18 mouse cellular contexts compared by ENCODE assay signal in the genomic region with DNA sequence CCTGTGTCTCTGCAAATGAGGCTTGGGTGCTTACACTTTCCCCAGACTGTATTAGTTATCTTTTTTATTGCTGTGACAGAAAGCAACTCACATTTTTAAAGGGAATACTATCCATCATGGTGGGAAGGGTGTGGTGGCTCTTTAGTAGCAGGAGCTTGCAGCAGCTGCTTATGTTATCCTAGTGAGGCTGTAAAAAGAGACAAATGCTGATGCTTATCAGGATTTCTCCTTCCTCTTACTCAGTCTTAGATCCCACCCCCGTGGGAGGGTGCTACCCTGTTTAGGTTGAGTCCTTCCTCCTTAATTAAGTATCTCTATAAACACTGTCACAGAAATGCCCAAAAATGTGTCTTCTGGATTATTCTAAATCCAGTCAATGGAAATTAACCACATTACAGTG.
"Had no signal": no experiment of that assay in that cellular context is flagged by ENCODE, and none has a peak within 500 bp of the region (broad histone marks: within the 10 kb centered on the region; RNA-seq: fewer than 3 reads in every experiment).

No protein-coding gene starts in this region.

- DNase-seq: kidney, adult 9 months; kidney, postnatal 14 days; kidney, postnatal 4 days; layer of hippocampus, postnatal 36 days; liver, embryonic 13.5 days; lung, adult 2 months; right cerebral cortex, adult 18-20 months; right cerebral cortex, postnatal 14 days; right cerebral cortex, postnatal 4 days; thymus, adult 2 months; thymus, postnatal 25 days had no signal

- H3K9me3 ChIP-seq: liver, embryonic 13.5 days; midbrain, embryonic 10.5 days; midbrain, embryonic 13.5 days; neural tube, embryonic 12.5 days; neural tube, embryonic 15.5 days had no signal

- H3K4me2 ChIP-seq: liver, embryonic 13.5 days; midbrain, embryonic 13.5 days; neural tube, embryonic 12.5 days; neural tube, embryonic 15.5 days had no signal

- H3K36me3 ChIP-seq: midbrain, embryonic 10.5 days; neural tube, embryonic 12.5 days; neural tube, embryonic 15.5 days had no signal

- H3K4me3 ChIP-seq: left cerebral cortex, adult 2 months; liver, embryonic 13.5 days; megakaryocyte, embryonic 14.5 days; midbrain, embryonic 10.5 days; midbrain, embryonic 13.5 days; neural tube, embryonic 12.5 days; neural tube, embryonic 15.5 days had no signal

- H3K9ac ChIP-seq: liver, embryonic 13.5 days; midbrain, embryonic 13.5 days; neural tube, embryonic 12.5 days; neural tube, embryonic 15.5 days had no signal

- H3K27me3 ChIP-seq: liver, embryonic 13.5 days; megakaryocyte, embryonic 14.5 days; midbrain, embryonic 13.5 days; neural tube, embryonic 12.5 days; neural tube, embryonic 15.5 days had no signal

- H3K4me1 ChIP-seq: midbrain, embryonic 10.5 days; midbrain, embryonic 13.5 days; neural tube, embryonic 12.5 days had no signal

- ATAC-seq: midbrain, embryonic 13.5 days had no signal

- H3K27ac ChIP-seq: left cerebral cortex, adult 2 months; liver, embryonic 13.5 days; midbrain, embryonic 10.5 days; midbrain, embryonic 13.5 days; neural tube, embryonic 12.5 days; neural tube, embryonic 15.5 days; stomach, postnatal 0 days had no signal
